Mouse (Mus musculus) adrenal gland (tissue): Measurements from ENCODE around the gene Adgra3.

Experiments used
- intact Hi-C: fragments of 180-260 bp; cut with DNase I; formaldehyde crosslinking; loops from one replicate; pipeline ENCODE4 v1.15.1; 2025

Gene Adgra3

GRCm38 (mm10) chr5:50033660-50034059 is 25.1 kb downstream of the Adgra3 start:
- intact Hi-C loops = loop anchor here (5.0 kb wide), 1 partner anchor 56 kb away; no protein-coding TSS in a partner anchor

DNA sequence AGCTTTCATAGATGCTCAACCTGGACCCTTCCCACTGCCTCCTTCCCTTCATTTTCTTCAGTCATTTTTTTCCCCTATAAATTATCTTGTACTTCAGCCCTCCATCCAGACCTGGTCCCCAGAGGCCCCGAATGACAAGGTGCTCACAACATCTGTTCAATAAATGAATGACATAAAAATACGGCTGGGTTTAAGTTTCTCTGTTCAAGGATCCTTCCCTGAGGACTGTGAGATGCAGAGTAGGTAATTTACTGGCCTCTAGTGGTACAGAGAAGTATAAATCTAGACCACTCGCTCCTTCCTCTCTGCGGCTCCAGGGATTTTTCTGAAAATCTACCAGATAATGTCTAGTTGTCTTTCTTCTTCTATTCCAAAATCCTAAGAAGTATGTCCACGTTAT is 26.5 kb downstream of the Adgra3 start:
- intact Hi-C loops = loop anchor here (5.0 kb wide), 1 partner anchor 55 kb away; no protein-coding TSS in a partner anchor

- intact Hi-C loops = loop anchor here (5.0 kb wide), 1 partner anchor 55 kb away; no protein-coding TSS in a partner anchor
Observed at GRCm38 (mm10) chr5:50031763-50032272, 27.0 kb downstream of the Adgra3 start.

GRCm38 (mm10) chr5:50031288-50031687 is 27.5 kb downstream of the Adgra3 start:
- intact Hi-C loops = loop anchor here (5.0 kb wide), 1 partner anchor 54 kb away; no protein-coding TSS in a partner anchor

- intact Hi-C loops = loop anchor here (5.0 kb wide), 1 partner anchor 52 kb away; no protein-coding TSS in a partner anchor
Observed at GRCm38 (mm10) chr5:50029662-50030061, 29.1 kb downstream of the Adgra3 start.

- intact Hi-C loops = no loop called here
Observed at GRCm38 (mm10) chr5:50027561-50027960, 31.2 kb downstream of the Adgra3 start.

- intact Hi-C loops = no loop called here
Observed at GRCm38 (mm10) chr5:50027001-50027400, 31.8 kb downstream of the Adgra3 start.

DNA sequence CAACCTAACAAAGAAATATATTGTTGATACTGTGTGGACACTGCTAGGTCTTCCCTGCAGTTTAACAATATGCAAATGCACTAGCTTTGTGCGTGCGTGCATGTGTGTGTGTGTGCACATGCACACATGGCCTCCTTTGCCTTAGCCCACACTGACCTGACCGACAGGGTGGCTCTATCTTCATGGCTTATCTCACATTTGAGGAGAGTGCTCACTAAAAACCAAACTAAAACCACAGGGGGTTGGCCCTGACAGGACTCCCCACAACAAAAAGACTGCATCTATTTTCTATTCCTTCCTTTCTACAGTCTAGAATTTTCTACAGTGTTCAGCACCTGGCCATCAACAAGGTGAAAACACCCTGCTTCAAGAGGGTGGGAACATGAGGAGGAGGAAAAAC is 32.7 kb downstream of the Adgra3 start:
- intact Hi-C loops = no loop called here

- intact Hi-C loops = no loop called here
Observed at GRCm38 (mm10) chr5:50024097-50024496, 34.7 kb downstream of the Adgra3 start.

- intact Hi-C loops = no loop called here
Observed at GRCm38 (mm10) chr5:50015987-50016587, 42.7 kb downstream of the Adgra3 start.

DNA sequence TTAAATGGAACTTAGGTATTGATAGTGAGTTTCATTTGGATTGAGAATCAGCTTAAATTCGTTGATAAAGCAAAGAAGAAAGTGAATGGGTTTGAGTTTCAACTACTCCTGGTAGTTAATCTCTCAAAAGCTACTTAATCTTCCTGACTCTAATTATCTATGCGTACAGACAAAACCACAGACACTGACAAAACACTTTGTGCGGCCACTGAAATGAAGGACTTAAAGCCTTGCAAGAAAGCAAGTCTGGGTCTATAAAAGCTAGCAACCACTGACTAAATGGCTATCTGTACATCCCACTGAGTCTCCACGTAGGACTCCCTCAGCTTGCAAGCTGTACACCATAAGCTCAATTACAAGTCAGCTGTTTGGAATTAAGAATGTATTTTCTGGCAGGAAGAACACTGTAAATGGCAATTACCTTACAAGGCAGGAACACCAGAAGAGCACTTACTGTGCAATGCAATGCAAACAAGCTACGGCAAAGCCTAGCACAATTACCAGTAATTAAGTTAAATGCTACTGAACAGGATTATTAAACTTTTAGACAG is 43.6 kb downstream of the Adgra3 start:
- intact Hi-C loops = no loop called here

- intact Hi-C loops = no loop called here
Observed at GRCm38 (mm10) chr5:50014658-50015057, 44.1 kb downstream of the Adgra3 start.

DNA sequence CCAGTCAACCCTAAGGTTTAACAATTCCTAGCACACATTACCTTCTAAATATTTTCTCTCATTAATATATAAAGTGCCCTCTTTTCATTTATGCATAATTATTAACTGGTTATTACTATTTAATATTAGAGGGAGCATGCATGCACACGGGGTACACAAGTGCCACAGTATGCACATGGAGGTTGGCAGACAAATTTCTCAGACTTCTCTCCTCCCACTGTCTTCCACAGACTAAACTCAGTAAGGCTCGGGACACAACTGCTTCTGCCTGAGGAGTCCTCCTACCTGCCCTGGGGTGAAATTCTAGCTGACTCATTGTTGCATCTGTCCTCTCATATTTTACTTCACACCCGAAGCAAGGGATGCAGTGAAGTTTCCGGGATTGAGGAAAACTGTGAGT is 44.8 kb downstream of the Adgra3 start:
- intact Hi-C loops = no loop called here

DNA sequence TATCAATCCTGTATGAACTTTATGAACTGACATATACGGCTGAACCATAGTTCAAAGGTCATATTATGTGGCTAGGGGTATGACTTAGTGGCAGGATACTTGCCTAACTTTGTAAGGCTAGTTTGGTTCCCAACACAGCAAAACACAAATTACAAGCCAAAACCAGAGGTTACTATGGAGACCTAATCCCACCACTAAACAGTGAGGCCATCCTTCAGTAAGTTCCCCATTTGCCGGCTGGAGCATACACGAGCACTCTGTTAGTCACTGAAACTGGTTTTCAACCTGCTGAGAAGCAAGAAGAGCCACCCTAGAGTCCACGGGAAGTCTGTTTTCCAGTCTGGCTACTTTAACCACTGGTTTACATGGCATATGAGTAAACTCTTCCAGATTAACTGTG is 50.0 kb downstream of the Adgra3 start:
- intact Hi-C loops = no loop called here

GRCm38 (mm10) chr5:50006915-50007658 is 51.7 kb downstream of the Adgra3 start:
- intact Hi-C loops = no loop called here

DNA sequence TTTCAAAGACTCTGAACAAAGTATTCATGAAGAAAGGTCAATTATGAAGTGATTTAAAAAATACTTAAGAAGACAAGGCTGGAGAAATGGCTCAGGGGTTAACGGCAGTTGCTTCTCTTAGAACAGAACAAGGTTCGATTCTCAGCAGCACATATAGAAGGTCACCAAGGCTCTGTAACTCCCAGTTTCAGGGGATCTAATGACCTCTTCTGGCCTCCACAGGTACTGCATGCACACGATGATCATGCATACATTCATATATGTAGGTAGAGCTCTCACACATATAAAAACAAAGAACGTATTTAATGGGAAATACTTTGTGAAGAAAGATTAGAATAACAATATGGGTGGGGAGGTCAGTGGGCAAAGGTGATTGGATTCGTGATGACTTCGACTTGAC is 56.5 kb downstream of the Adgra3 start:
- intact Hi-C loops = no loop called here

DNA sequence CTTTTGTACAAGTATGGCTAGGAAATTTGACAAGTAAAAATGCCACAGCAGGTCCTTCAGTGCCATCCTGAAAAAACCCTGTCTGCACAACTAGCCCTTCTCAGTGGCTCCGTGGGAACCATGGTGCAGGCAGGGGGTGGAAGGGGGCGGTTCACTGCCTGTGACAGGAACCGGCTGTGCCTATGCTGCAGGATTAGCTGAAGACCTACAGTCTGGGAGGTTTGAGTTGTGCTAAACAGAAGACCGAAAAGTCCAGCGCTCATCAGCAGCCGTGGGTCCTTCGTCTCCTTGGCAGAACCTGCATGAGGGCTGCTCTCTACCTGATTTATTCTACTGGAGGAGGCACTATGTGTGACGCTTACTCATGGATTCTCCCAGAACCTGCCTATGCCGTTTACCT is 59.0 kb downstream of the Adgra3 start:
- intact Hi-C loops = no loop called here

DNA sequence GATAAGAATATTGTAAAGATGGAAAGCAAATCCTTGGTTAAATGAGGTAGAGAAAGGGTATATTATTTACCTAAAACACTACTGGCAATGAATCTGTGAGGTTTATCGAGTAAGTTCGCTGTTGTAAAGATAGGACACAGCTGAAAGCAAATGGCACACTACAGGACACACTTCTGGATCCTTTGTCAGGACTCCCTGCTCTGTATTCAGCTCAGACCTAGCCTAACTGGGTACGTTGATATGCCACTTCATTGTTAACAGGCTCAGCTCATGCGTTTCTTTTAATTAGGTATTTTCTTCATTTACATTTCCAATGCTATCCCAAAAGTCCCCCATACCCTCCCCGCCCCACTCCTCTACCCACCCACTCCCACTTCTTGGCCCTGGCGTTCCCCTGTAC is 61.8 kb downstream of the Adgra3 start:
- intact Hi-C loops = no loop called here

DNA sequence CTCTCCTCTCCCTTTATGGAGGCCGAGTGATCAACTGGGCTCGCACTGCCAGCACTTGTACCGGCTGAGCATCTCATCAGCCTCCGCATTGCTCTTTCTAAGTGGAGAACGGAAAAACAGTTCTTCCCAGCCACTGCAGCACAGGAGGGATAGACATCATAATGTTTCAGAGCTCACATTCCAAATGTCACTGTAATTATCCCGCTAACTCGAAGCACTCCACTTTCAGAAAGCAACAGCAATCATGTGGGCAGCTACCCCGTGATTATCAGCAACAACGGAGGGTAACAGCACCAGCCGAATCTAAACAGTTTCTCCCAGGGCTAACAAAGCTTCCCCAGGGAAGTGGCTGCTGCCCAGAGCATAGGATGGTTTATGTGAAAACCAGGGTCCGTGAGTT is 62.3 kb downstream of the Adgra3 start:
- intact Hi-C loops = no loop called here

DNA sequence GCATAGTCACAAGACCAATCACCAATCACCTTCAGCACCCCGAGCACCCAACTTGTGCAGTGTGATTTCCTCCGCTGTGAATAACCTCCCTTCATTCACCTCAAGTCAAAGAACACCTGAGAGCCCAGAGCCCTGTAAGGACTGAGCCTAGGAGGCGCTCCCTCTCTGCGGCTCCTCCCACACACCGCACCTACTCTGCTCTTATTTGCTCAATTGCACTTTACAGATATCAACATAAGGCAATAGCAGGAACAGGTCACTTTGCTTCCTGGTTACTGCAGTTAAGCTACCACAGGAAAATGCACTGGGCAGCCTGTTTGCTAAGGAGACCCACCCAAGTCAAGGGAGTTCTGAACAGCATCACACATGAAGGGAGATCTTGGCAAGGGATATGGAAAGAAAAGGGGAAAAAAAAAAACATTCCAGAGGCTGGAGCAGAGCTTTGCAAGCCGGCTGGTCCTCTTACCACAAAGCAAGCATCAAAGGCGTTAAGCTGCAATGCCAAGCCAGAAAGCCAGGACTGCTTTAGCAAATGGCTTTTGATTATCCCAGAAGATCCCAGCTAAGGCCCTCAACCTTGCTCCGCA is 68.0 kb downstream of the Adgra3 start:
- intact Hi-C loops = no loop called here

DNA sequence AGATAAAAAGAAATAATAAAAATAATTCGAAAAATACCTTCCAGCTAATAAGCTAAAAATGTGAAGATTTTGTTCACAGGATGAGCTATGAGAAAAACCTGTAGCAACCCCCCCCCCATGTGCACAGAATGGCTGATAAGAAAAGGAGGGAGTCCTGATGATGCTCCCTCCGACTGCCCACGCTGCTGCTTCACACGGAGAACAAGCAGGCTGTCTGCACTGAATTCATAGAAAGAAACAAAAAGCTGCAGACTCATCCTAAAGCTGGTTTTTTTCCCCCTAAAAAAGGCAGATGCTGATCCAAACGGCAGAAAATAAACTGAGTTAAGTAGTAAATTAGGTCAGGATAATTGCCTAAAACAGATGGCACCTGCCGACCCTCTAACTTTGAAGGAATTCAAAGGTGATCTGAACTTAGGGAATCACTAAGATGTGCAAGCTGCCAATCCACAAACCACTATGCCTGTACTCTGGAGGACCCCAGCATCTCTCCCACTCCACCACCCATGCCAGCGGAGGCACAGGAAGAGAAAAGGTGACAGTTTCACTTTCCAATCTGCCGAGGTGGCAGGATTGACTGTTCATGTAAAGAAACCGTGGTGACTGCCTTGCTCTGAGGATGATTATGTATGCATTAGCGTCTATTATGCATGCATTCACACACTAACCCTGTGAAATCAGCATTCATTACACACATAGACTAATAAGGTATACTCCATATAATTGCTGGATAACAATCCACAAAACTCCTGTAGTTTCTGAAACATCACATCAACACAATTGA is 70.6 kb downstream of the Adgra3 start:
- intact Hi-C loops = no loop called here
